Mouse (Mus musculus): Measurements from ENCODE around the gene Fblim1. TPM values are rescaled to one million over a fixed set of nuclear protein-coding genes. Genes with fewer than 3 reads are reported as not detected.

Gene Fblim1
- polyA plus RNA-seq, 1 experiment = 1.3 TPM

DNA sequence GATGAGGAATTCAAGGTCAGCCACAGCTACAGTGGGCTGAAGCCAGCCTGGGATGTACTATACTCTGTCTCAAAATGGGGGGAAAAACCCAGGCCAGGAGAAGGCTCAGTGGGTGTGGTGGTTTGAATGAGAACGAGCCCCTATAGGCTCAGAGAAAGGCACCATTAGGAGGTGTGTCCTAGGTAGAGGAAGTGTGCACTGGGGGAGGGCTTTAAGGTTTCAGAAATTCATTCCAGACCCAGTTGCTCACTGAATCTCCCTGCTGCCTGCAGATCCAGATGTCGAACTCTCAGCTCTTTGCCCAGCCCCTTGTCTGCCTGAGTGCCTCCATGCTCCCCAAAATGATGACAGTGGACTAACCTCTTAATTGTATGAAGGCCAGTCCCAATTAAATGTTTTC, 53.4 kb downstream of the Fblim1 start:
- TF ChIP-seq CTCF (IDR thresholded peaks at IDR 0.05; ENCODE audit: extremely low read depth, insufficient read depth, low read length) = no peak
- no peak for TF ChIP-seq POLR2A (IDR thresholded peaks at IDR 0.05; ENCODE audit: extremely low read depth, insufficient read depth, low read length)
- H3K4me3 ChIP-seq (ENCODE audit: insufficient read depth, low read length) = no peak overlapping the region
- H3K27ac ChIP-seq (ENCODE audit: insufficient read depth, low read length) = no peak overlapping the region
- H3K4me1 ChIP-seq (ENCODE audit: control insufficient read depth, insufficient read depth, low read length) = no peaks in the 10 kb centered on the region

DNA sequence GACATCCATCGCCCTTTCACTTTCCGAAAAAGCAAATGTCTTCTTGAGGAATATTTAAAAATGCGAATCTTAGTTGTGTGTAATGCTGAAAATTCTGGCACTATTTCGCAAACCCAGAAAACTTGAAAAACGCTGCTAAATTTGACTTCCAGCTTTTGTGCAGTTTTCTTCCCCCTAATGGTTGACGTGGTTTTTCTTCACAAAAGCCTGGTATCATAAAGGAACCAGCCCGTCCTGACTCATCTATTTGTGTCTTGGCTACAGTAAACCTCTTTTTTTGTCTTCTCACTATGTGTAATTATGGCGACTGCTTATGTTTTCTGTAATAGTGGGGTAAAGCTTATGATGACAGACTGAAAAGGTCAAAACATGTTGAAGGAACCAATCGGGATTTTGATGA, 58.6 kb downstream of the Fblim1 start:
- peak overlapping the region; percentile 91; the same call in 1 of the 2 replicates for H3K4me3 ChIP-seq (ENCODE audit: insufficient read depth, low read length)
- H3K27ac ChIP-seq (ENCODE audit: insufficient read depth, low read length) = peak overlapping the region; percentile 69
- H3K4me1 ChIP-seq (ENCODE audit: control insufficient read depth, insufficient read depth, low read length) = no peaks in the 10 kb centered on the region
- TF ChIP-seq CTCF (IDR thresholded peaks at IDR 0.05; ENCODE audit: extremely low read depth, insufficient read depth, low read length) (no peak), POLR2A (IDR thresholded peaks at IDR 0.05; ENCODE audit: extremely low read depth, insufficient read depth, low read length) (no peak)

DNA sequence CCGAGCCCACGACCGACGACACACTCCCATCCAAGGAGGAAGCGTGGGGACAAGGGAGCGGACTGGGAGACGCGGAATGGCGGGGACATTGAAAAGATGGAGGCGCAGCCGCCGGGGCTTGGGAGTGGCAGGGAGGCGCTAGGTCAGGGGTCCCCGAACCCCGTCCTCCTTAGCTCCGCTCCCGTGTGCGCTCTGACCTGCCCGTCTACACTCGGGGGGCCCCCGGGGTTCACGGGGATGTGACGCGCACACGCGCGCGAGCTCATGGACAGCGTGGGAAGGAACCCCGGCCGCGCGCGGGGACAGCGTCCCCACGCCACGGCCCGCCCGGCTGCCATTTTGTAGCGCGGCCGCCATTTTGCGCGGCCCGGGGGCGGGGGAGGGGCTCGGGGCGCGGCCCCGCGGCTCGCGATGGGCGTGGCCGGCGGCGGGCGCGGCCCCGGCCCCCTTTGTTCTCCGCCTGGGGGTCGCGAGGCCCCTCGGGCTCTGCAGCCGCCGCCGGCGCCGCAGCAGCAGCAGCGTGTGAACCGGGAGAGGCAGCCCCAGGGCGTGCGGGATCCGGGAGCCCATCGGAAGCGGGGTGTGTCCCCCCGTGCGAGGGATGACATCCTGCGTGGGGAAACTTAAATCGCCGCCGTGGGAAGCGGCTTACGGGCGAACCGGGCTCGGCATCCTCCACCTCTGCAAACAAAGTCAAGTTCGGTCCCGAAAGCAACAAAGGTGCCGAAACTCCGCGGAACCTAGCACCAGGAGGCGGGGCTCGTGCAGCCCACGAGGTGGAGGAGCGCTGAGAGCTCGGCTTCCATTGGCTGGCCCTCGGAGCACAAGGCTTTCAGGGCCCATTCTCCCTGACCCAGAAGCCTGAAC, 59.3 kb downstream of the Fblim1 start:
- Histone ChIP-seq H3K4me3 (ENCODE audit: insufficient read depth, low read length) (peak overlapping the region; percentile 91), H3K4me1 (ENCODE audit: control insufficient read depth, insufficient read depth, low read length) (no peaks in the 10 kb centered on the region), H3K27ac (ENCODE audit: insufficient read depth, low read length) (peak overlapping the region; percentile 100)
- TF ChIP-seq CTCF (IDR thresholded peaks at IDR 0.05; ENCODE audit: extremely low read depth, insufficient read depth, low read length) = no peak
- peak; percentile 79 for TF ChIP-seq POLR2A (IDR thresholded peaks at IDR 0.05; ENCODE audit: extremely low read depth, insufficient read depth, low read length)

DNA sequence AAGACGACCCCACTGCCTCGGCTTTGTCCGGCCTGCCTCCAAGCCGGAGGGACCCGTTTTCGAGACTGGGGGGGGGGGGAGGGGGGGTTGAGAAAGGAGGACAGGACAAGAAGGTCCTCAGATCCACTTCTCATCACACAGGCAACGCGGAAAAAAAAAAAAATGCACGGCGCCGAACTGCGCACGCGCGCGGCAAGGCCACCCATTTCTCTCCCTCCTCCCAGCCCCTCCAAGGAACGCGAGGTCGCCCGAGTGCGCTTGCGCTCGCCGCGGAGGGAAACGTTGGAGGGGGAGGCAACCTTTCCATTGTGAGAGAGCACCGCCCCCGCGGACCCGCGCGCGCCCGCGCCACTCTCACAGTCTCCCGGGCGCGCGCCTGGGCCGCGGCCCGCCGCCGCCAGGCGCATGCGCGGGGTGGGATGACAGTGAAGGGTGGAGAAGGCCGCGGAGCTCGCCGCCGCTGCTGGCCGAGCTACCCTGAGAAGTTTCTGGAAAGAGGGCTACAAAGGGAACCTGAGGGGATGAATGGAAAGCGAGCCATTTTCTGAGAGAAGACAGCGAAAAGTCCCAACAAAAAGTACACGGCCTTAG, 60.1 kb downstream of the Fblim1 start:
- peak overlapping the region; percentile 91 for H3K4me3 ChIP-seq (ENCODE audit: insufficient read depth, low read length)
- no peak for TF ChIP-seq CTCF (IDR thresholded peaks at IDR 0.05; ENCODE audit: extremely low read depth, insufficient read depth, low read length)
- peak; percentile 86 for TF ChIP-seq POLR2A (IDR thresholded peaks at IDR 0.05; ENCODE audit: extremely low read depth, insufficient read depth, low read length)
- H3K4me1 ChIP-seq (ENCODE audit: control insufficient read depth, insufficient read depth, low read length) = no peaks in the 10 kb centered on the region
- H3K27ac ChIP-seq (ENCODE audit: insufficient read depth, low read length) = peak overlapping the region; percentile 100

DNA sequence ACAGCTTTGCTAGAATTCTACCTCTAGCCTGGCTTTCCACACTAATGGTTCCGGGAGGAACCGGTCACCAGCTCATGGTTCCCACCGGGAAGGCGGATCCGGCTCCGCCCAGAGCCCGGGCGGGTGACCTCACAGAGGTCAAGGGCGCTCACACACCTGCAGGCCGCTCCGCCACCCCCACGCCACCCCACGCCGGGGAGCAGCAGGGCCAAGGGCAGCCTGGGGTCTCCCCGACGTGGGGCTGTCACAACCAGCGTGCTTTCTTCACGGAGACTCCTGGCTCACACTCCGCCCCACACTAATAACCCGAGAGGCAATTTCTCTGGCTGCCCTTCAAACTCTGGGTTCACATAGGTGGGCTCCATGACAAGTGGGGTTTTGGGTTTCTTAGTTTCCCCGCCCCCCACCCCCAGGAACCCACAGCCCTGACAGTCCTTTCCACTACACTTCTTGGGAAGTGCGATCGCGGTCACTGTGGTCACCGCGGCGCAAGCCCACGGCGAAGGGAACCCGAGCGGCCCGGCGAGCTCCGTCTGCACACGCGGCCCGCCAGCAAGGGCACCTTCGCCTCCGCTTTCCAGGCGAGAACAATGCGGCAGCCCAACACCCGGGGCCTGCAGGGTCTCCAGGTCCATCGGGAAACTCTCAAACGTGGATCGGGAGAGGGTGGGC, 60.7 kb downstream of the Fblim1 start:
- TF ChIP-seq CTCF (IDR thresholded peaks at IDR 0.05; ENCODE audit: extremely low read depth, insufficient read depth, low read length) = no peak
- TF ChIP-seq POLR2A (IDR thresholded peaks at IDR 0.05; ENCODE audit: extremely low read depth, insufficient read depth, low read length) = no peak
- Histone ChIP-seq H3K27ac (ENCODE audit: insufficient read depth, low read length) (peak overlapping the region; percentile 97), H3K4me3 (ENCODE audit: insufficient read depth, low read length) (peak overlapping the region; percentile 91), H3K4me1 (ENCODE audit: control insufficient read depth, insufficient read depth, low read length) (no peaks in the 10 kb centered on the region)

DNA sequence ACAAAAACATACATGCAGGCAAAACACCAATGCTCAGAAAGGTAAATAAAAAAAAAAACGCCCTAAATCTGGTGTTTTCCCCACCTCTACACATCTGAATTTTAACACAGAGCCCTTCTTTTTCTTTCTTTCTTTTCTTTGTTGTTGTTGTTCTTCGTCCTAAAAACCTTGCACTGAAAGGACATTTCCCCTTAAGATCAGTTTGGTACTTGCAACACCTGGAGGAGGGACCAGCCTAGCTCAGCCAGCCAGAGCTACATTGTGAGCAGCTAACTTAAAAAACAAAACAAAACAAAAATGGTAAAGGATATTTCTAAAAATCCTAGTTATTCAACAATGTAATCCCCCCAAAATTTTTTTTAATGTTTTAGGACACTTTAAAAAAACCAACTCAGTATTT, 61.4 kb downstream of the Fblim1 start:
- H3K4me3 ChIP-seq (ENCODE audit: insufficient read depth, low read length) = peak overlapping the region; percentile 91; the same call in 1 of the 2 replicates
- no peak overlapping the region for H3K27ac ChIP-seq (ENCODE audit: insufficient read depth, low read length)
- no peaks in the 10 kb centered on the region for H3K4me1 ChIP-seq (ENCODE audit: control insufficient read depth, insufficient read depth, low read length)
- TF ChIP-seq POLR2A (IDR thresholded peaks at IDR 0.05; ENCODE audit: extremely low read depth, insufficient read depth, low read length) (no peak), CTCF (IDR thresholded peaks at IDR 0.05; ENCODE audit: extremely low read depth, insufficient read depth, low read length) (no peak)

DNA sequence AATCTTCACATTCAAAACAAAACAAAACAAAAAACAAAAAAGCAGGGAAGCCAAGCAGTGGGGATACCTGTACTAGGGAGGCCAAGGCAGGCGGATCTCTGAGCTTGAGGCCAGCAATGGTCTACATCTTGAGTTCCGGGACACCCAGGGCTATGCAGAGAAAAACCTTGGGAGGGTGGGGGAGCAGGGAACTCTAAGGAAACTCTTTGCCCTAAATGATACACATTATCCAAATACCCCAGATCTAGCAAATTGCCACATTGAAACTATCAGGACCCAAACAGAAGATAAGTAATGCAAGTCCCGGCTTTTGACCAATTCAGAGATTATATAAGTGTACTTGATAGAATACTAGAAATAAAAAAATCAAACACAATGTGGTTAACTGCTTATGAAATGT, 62.3 kb downstream of the Fblim1 start:
- no peak overlapping the region for H3K27ac ChIP-seq (ENCODE audit: insufficient read depth, low read length)
- TF ChIP-seq CTCF (IDR thresholded peaks at IDR 0.05; ENCODE audit: extremely low read depth, insufficient read depth, low read length) = no peak
- TF ChIP-seq POLR2A (IDR thresholded peaks at IDR 0.05; ENCODE audit: extremely low read depth, insufficient read depth, low read length) = no peak
- H3K4me1 ChIP-seq (ENCODE audit: control insufficient read depth, insufficient read depth, low read length) = no peaks in the 10 kb centered on the region; the same call in 1 of the 2 replicates
- no peak overlapping the region for H3K4me3 ChIP-seq (ENCODE audit: insufficient read depth, low read length)

DNA sequence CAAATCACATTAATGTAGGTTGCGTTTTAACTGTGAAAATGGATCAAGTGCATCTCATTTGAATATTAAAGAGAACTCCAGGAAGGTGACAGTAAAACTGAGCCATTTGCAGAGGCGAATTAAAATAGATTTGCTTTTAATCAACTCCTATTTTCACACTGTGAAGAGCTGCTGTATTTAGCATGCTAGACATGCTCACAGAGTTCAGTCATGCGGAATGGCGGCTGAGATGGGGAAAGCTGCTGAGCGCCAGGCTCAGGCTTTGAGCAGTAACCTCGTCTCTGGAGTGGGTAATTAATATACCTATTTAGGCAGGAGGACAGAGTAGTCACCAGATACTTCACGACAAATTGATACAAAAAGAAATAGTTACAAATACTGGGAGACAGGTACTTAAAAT, 64.0 kb downstream of the Fblim1 start:
- Histone ChIP-seq H3K27ac (ENCODE audit: insufficient read depth, low read length) (no peak overlapping the region), H3K4me3 (ENCODE audit: insufficient read depth, low read length) (no peak overlapping the region), H3K4me1 (ENCODE audit: control insufficient read depth, insufficient read depth, low read length) (no peaks in the 10 kb centered on the region; the same call in 1 of the 2 replicates)
- TF ChIP-seq POLR2A (IDR thresholded peaks at IDR 0.05; ENCODE audit: extremely low read depth, insufficient read depth, low read length) = no peak
- TF ChIP-seq CTCF (IDR thresholded peaks at IDR 0.05; ENCODE audit: extremely low read depth, insufficient read depth, low read length) = no peak

DNA sequence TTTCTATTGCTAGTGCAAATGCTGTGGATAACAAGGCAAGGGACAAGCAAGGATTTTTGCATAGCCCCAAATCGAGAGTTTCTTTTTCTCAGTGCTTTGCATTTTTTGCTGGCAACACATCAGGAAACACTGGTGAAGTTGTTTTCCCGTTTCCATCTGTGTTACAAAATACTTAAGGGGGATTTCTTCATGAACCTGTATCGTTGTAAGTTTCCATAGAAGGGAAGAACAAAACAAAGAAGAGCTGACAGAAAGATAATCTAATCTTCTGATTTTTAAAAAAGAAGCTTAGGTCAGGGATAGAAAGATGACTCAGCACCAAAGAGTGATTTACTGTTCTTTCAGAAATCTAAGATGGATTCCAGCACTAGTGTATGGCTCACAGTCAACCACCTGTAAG, 65.1 kb downstream of the Fblim1 start:
- Histone ChIP-seq H3K4me3 (ENCODE audit: insufficient read depth, low read length) (no peak overlapping the region), H3K27ac (ENCODE audit: insufficient read depth, low read length) (no peak overlapping the region), H3K4me1 (ENCODE audit: control insufficient read depth, insufficient read depth, low read length) (no peaks in the 10 kb centered on the region; the same call in 1 of the 2 replicates)
- no peak for TF ChIP-seq POLR2A (IDR thresholded peaks at IDR 0.05; ENCODE audit: extremely low read depth, insufficient read depth, low read length)
- TF ChIP-seq CTCF (IDR thresholded peaks at IDR 0.05; ENCODE audit: extremely low read depth, insufficient read depth, low read length) = no peak

All from cortical plate, adult 2 months (tissue).